Mouse (Mus musculus) intestine, embryonic 16.5 days (tissue): ENCODE measurements around the gene Ccdc71. TPM values are rescaled to one million over a fixed set of nuclear protein-coding genes. Genes with fewer than 3 reads are reported as not detected.

Experiments
- ATAC-seq: fragments of 200-750 bp; cut with Nextera tagmentation; 2 replicates; pipeline ENCODE4 v1.8.0; 2017; ENCODE audit warnings: moderate TSS enrichment, moderate library complexity
- H3K27ac ChIP-seq: fragments of 300-500 bp; sonication (generic); 2 replicates; pipeline ENCODE4 v1.5.1; 2014; ENCODE audit warnings: mild to moderate bottlenecking, low read length
- H3K27me3 ChIP-seq: fragments of 300-500 bp; sonication (generic); replicated peaks from 2 replicates; pipeline ENCODE4 v1.6.1; 2014; ENCODE audit warnings: low read length, control low read depth, mixed read lengths; ENCODE audit not compliant: control insufficient read depth, insufficient read depth
- H3K36me3 ChIP-seq: fragments of 300-500 bp; sonication (generic); 2 replicates; pipeline ENCODE4 v1.6.1; 2014; ENCODE audit warnings: low read length, control low read depth; ENCODE audit not compliant: control insufficient read depth, insufficient read depth
- H3K4me1 ChIP-seq: fragments of 300-500 bp; sonication (generic); 2 replicates; pipeline ENCODE4 v1.6.1; 2014; ENCODE audit warnings: low read length, control low read depth, mixed read lengths; ENCODE audit not compliant: control insufficient read depth, insufficient read depth
- H3K4me2 ChIP-seq: fragments of 300-500 bp; sonication (generic); 2 replicates; pipeline ENCODE4 v1.6.1; 2014; ENCODE audit warnings: low read depth, low read length, control low read depth
- H3K4me3 ChIP-seq: fragments of 300-500 bp; sonication (generic); 2 replicates; pipeline ENCODE4 v1.5.1; 2014; ENCODE audit warnings: mild to moderate bottlenecking, low read length
- H3K9ac ChIP-seq: fragments of 300-500 bp; sonication (generic); 2 replicates; pipeline ENCODE4 v1.6.1; 2014; ENCODE audit warnings: low read depth, low read length
- H3K9me3 ChIP-seq: fragments of 300-500 bp; sonication (generic); 2 replicates; pipeline ENCODE4 v1.6.1; 2016; ENCODE audit warnings: low read length, control low read depth; ENCODE audit not compliant: control insufficient read depth
- WGBS: fragments of 180-500 bp; shearing (Covaris S2); extraction: QIAGEN DNeasy Blood & Tissue Kit; methylation state at CpG from one replicate; pipeline ENCODE4 v1.1.7; 2014; 5-methylcytosine and 5-hydroxymethylcytosine counted together
- polyA plus RNA-seq: library from polyadenylated mRNA; unstranded; fragments of >200 nt; fragmentation: Nextera tagmentation; extraction: Ambion mirVana; gene quantifications from 2 replicates; pipeline ENCODE4 v1.2.1, GENCODE M21; 2015

Gene Ccdc71
- polyA plus RNA-seq: 49.2 and 53.5 TPM in 2 replicates

DNA sequence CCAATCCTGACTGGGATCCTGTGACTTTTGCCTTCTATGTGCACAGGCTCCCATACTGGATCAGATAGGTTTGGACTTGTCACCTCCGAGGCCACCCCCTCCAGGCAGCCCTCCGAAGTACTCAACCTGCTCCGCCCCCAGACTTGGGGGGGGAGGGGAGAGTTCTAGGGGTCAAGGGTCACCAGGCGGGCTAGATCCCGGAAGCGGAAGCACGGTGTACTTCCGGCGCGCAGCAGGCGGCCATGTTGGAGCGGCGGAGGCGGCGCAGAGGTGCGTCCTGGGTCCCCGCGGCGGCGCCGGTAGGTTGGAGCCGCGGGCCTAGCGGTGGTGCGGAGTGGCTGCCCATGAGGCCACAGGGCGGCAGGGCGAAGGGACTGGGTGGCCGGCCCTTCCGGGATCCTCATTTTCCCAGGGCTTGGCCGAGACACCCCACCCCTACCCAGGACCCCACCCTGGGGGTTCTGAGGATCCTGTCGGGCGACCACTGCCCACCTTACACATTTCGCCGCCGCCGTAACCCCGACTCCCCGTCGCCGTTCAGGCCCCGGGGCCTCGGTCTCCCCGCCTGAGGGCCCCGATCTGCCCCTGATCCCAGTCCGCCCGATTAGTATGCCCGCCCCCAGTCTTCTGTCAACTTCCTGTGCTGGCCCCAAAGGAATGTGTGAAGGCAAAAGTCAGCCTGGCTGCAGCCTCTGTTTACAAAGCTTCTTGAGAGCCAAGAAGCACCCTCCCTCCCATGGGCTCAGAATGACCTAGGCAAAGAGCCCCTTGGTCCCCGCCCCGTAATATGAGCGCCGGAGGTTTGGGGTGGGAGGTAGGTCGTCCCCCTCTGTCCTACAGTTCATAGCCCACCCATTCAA, at the start of gene Ccdc71:
Gene Ccdc71, plus strand, starts transcription at position 209 of the 860 bp plus-strand sequence.
- peak; percentile 89 for ATAC-seq
- under 1% methylated on average over 46 of the region's 52 CpGs for WGBS
- Histone ChIP-seq H3K36me3 (peaks cover 14% of the 10 kb centered on the region), H3K4me2 (peak within 1 kb of the TSS; percentile 83), H3K27ac (peak within 1 kb of the TSS; percentile 97), H3K4me1 (peaks cover 19% of the 10 kb centered on the region), H3K4me3 (peak within 1 kb of the TSS; percentile 81), H3K27me3 (no peaks in the 10 kb centered on the region), H3K9me3 (no peaks in the 10 kb centered on the region), H3K9ac (peak within 1 kb of the TSS; percentile 89)

DNA sequence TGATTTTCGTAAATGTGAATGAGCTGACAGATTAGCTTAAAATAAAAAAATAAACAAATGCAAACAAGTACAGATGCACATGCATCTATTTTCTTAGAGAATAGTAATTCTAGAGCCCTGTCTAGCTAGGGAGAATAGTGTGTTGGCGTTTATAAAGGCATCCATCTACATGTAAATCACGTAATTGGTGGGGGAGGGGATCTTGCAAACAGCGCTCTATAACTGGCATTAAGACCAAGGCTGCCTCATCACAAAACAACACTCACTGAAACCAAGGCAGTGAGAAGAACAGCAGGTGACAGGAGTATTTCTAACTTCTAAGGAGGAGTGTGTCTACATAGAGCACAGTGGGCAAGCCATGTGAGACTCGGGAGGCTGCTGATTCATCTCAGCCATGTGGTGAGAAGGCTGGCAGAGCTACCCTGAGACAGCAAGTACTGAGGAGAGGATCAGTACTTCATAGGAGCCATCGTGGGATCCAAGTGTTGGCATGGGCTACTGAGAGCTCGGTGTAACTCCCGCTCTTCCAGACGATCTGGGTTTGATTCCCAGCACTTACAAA, 48.9 kb upstream of the Ccdc71 start:
- WGBS: 83% methylated on average over 9 of the region's 9 CpGs

GRCm38 (mm10) chr9:108412221-108412620, 48.1 kb upstream of the Ccdc71 start:
- Histone ChIP-seq H3K27ac (no peak overlapping the region), H3K4me3 (no peak overlapping the region), H3K9me3 (no peaks in the 10 kb centered on the region), H3K9ac (no peak overlapping the region), H3K4me1 (no peaks in the 10 kb centered on the region), H3K36me3 (no peaks in the 10 kb centered on the region), H3K27me3 (no peaks in the 10 kb centered on the region), H3K4me2 (no peak overlapping the region)
- WGBS: 79% methylated on average over 1 of the region's 1 CpGs
- no peak for ATAC-seq

More for the DNA sequence above, 48.9 kb upstream of the Ccdc71 start:
- ATAC-seq: no peak
- no peaks in the 10 kb centered on the region for H3K27me3 ChIP-seq
- no peak overlapping the region for H3K9ac ChIP-seq
- H3K4me1 ChIP-seq: no peaks in the 10 kb centered on the region
- no peaks in the 10 kb centered on the region for H3K9me3 ChIP-seq
- H3K4me2 ChIP-seq: no peak overlapping the region
- H3K4me3 ChIP-seq: no peak overlapping the region
- H3K27ac ChIP-seq: no peak overlapping the region
- no peaks in the 10 kb centered on the region for H3K36me3 ChIP-seq

- Histone ChIP-seq H3K27me3 (no peaks in the 10 kb centered on the region), H3K9ac (no peak within 1 kb of the TSS), H3K27ac (no peak within 1 kb of the TSS), H3K9me3 (no peaks in the 10 kb centered on the region), H3K4me3 (no peak within 1 kb of the TSS), H3K4me2 (no peak within 1 kb of the TSS), H3K4me1 (no peaks in the 10 kb centered on the region), H3K36me3 (no peaks in the 10 kb centered on the region)
- ATAC-seq: no peak
These were observed 31.9 kb upstream of the Ccdc71 start, which contains the start of gene Ccdc36 for GRCm38 (mm10) chr9:108428384-108428783. Ccdc36 (minus strand) TSS chr9:108428484.

DNA sequence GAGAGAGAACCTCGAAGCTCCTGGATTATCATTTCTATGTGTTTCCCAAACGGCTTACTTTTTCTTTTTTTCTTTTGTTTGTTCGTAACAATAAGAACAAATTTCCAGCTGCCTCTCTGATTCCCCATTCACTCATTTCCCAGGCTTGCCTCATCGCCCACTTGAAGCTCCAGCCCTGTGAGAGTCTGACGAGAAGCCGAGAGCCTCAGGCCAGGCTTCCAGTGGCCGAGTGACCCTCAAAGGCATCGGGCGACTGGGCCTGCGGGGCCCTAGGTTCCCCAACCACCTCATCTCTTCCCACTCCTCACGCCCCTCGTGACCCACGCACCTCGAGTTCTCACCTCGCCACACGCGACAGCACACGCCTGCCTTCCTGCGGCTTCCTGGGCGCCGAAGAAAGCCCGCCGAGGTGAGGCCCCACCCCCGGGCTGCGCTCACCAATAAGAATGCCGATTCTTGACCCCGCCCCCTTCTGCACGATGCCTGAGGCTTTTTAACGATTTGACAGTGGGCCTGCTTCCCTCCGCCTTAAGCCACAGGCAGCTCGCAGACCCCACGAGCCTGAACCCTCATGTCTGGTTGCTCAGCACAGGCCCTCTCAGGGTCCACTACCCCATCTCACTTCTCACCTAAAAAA, 28.8 kb upstream of the Ccdc71 start:
- Histone ChIP-seq H3K27me3 (no peaks in the 10 kb centered on the region), H3K4me3 (peak overlapping the region; percentile 38), H3K9ac (peak overlapping the region; percentile 49), H3K27ac (no peak overlapping the region), H3K36me3 (no peaks in the 10 kb centered on the region), H3K4me1 (no peaks in the 10 kb centered on the region), H3K4me2 (peak overlapping the region; percentile 48), H3K9me3 (no peaks in the 10 kb centered on the region)
- ATAC-seq: 0 out of 2 replicates have a peak, but pooled peaks have one; percentile 53
- WGBS: 45% methylated on average over 32 of the region's 32 CpGs

- ATAC-seq: no peak
- 62% methylated on average over 3 of the region's 3 CpGs for WGBS
- no peak within 1 kb of the TSS for H3K9ac ChIP-seq
- H3K4me1 ChIP-seq: peaks cover 4% of the 10 kb centered on the region; the same call in 1 of the 2 replicates
- no peak within 1 kb of the TSS for H3K4me3 ChIP-seq
- no peak within 1 kb of the TSS for H3K27ac ChIP-seq
- no peaks in the 10 kb centered on the region for H3K36me3 ChIP-seq
- no peaks in the 10 kb centered on the region for H3K9me3 ChIP-seq
- H3K27me3 ChIP-seq: no peaks in the 10 kb centered on the region
- H3K4me2 ChIP-seq: no peak within 1 kb of the TSS
These were observed 24.1 kb upstream of the Ccdc71 start, which contains the start of gene BC048562 for GRCm38 (mm10) chr9:108436182-108436581. BC048562 (plus strand) TSS chr9:108436482.

DNA sequence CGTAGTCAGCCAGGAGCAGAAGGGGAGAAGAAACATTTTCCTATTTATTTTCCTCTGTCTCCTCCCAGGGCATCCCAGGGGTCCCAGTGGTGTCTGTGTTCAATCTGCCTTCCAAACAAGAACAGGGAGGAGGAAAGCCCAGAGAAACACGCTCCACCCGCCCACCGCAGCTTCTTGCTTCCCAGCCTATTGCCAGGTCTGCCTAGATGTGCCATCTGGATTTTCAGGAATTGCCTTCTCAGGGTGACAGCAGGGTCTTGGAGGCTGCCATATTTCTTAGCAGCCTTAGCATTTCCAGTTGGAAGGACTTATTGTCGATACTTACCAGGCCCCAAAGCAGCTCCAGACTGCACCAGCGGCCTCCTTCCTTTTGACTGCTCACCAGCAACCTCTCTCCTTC, 21.2 kb upstream of the Ccdc71 start:
- no peak overlapping the region for H3K9ac ChIP-seq
- no peaks in the 10 kb centered on the region for H3K27me3 ChIP-seq
- H3K4me3 ChIP-seq: no peak overlapping the region
- WGBS: 70% methylated on average over 6 of the region's 6 CpGs
- ATAC-seq: no peak
- no peak overlapping the region for H3K4me2 ChIP-seq
- H3K27ac ChIP-seq: no peak overlapping the region
- peaks cover 4% of the 10 kb centered on the region; the same call in 1 of the 2 replicates for H3K4me1 ChIP-seq
- no peaks in the 10 kb centered on the region for H3K36me3 ChIP-seq
- H3K9me3 ChIP-seq: no peaks in the 10 kb centered on the region

- peaks cover 4% of the 10 kb centered on the region; the same call in 1 of the 2 replicates for H3K4me1 ChIP-seq
- no peak overlapping the region for H3K4me3 ChIP-seq
- H3K9me3 ChIP-seq: no peaks in the 10 kb centered on the region
- WGBS: 76% methylated on average over 5 of the region's 5 CpGs
- H3K27me3 ChIP-seq: no peaks in the 10 kb centered on the region
- no peak for ATAC-seq
- no peaks in the 10 kb centered on the region for H3K36me3 ChIP-seq
- H3K9ac ChIP-seq: no peak overlapping the region; the same call in 1 of the 2 replicates
- no peak overlapping the region for H3K4me2 ChIP-seq
- no peak overlapping the region for H3K27ac ChIP-seq
These were observed 19.8 kb upstream of the Ccdc71 start for GRCm38 (mm10) chr9:108440485-108440884.

- Histone ChIP-seq H3K4me1 (peaks cover 4% of the 10 kb centered on the region; the same call in 1 of the 2 replicates), H3K9me3 (no peaks in the 10 kb centered on the region), H3K27ac (no peak overlapping the region), H3K36me3 (no peaks in the 10 kb centered on the region), H3K27me3 (no peaks in the 10 kb centered on the region), H3K4me2 (no peak overlapping the region), H3K9ac (no peak overlapping the region), H3K4me3 (no peak overlapping the region)
- ATAC-seq: no peak
- 82% methylated on average over 11 of the region's 11 CpGs for WGBS
These were observed 18.9 kb upstream of the Ccdc71 start for GRCm38 (mm10) chr9:108441236-108441919.
